Mouse (Mus musculus) brain, embryonic 14.5 days (tissue): Measurements from ENCODE around the gene Traf4.

ENCODE experiments used
- CTCF ChIP-seq: fragments of 200-500 bp; IDR thresholded peaks from 2 replicates; pipeline ENCODE4 v1.5.1; 2012; ENCODE audit warnings: inconsistent platforms, mild to moderate bottlenecking, moderate library complexity, borderline replicate concordance; ENCODE audit not compliant: insufficient read depth, insufficient read length; ENCODE audit errors: extremely low read depth
- POLR2A ChIP-seq: fragments of 200-500 bp; IDR thresholded peaks from 2 replicates; pipeline ENCODE4 v1.6.1; 2012; ENCODE audit warnings: mild to moderate bottlenecking, inconsistent platforms, borderline replicate concordance; ENCODE audit not compliant: poor library complexity, insufficient read depth, insufficient read length, severe bottlenecking; ENCODE audit errors: extremely low read depth

DNA sequence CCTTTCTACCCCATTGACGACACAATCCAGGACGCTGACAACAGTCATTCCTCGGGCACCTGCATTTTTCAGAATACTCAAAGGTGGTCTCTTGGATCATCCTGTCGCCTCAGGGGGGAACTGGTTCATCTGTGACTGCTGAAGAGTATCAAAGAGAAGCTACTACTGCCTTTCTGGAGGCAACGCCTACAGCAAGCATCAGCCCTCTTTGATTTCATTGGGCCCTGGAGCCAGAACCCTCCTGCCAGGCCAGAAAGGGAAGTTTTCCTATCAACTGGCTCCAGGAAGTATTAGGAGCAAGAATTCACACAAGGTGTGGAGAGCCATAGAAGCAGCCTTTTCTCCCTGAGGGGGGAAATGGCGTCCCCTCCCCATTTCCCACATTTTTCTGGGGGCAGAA is 1.3 kb upstream of the Traf4 start:
- TF ChIP-seq POLR2A = no peak
- TF ChIP-seq CTCF = no peak
